Mouse (Mus musculus) stomach, postnatal 0 days (tissue): ENCODE measurements around the gene Myom1.

Source experiments
- CTCF ChIP-seq: IDR thresholded peaks from 2 replicates; pipeline ENCODE4 v1.5.1; 2016; ENCODE audit warnings: antibody characterized with exemption, low read depth, mild to moderate bottlenecking, moderate library complexity
- EP300 ChIP-seq: optimal IDR thresholded peaks from 2 replicates; pipeline ENCODE3; 2016; ENCODE audit warnings: antibody characterized with exemption

DNA sequence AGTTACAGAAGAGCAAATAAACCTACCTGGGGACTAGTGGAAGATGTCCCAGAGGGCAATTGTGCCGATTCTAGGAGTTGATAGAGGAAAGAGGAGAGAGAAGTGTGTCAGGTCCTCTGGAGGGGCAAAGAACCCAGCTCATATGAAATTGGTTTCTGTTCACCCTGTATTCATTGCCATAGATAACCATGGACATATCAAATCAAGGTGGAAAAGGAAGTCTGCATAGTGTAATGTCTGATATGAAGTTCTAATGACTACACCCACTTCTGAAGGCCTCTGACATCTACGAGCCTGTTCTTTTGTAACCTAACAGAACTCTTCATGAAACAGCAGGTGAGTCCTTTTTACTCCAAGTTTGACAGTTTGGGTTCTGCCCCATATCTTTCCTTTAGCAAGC lies 1.3 kb downstream of the Myom1 start:
- TF ChIP-seq CTCF (no peak), EP300 (no peak)
